Mouse (Mus musculus): ENCODE measurements around the gene Hoxb4. TPM values are rescaled to one million over a fixed set of nuclear protein-coding genes. Genes with fewer than 3 reads are reported as not detected.

Gene Hoxb4
- polyA plus RNA-seq, 1 experiment from 2014 or later, result 3.8 TPM

GRCm38 (mm10) chr11:96311097-96311496 is 7.0 kb upstream of the Hoxb4 start:
- WGBS, result 11% methylated on average over 6 of the region's 6 CpGs
- Histone ChIP-seq H3K9me3 (ENCODE audit: low read depth, low read length) (no peaks in the 10 kb centered on the region), H3K4me3 (ENCODE audit: low read depth, low read length) (peak overlapping the region; percentile 72), H3K27me3 (ENCODE audit: insufficient read depth, low read length) (peaks cover 50% of the 10 kb centered on the region), H3K9ac (peak overlapping the region; percentile 99), H3K4me1 (ENCODE audit: insufficient read depth) (0 out of 2 replicates have a peak, but pooled peaks cover 2% of the 10 kb centered on the region), H3K36me3 (ENCODE audit: insufficient read depth) (peaks cover under 1% of the 10 kb centered on the region; the same call in 1 of the 2 replicates), H3K27ac (ENCODE audit: low read depth) (peak overlapping the region; percentile 100), H3K4me2 (peak overlapping the region; percentile 84)
- no peak for ATAC-seq (ENCODE audit: insufficient read depth)
- no peak for TF ChIP-seq CTCF (IDR thresholded peaks at IDR 0.05; ENCODE audit: low read depth)
- peak; percentile 58 for DNase-seq

GRCm38 (mm10) chr11:96311520-96312417 is 6.3 kb upstream of the Hoxb4 start:
- WGBS, result 1% methylated on average over 31 of the region's 31 CpGs
- Histone ChIP-seq H3K9ac (peak overlapping the region; percentile 99), H3K9me3 (ENCODE audit: low read depth, low read length) (no peaks in the 10 kb centered on the region), H3K4me3 (ENCODE audit: low read depth, low read length) (peak overlapping the region; percentile 72), H3K4me1 (ENCODE audit: insufficient read depth) (0 out of 2 replicates have a peak, but pooled peaks cover 2% of the 10 kb centered on the region), H3K27me3 (ENCODE audit: insufficient read depth, low read length) (peaks cover 45% of the 10 kb centered on the region), H3K27ac (ENCODE audit: low read depth) (peak overlapping the region; percentile 100), H3K36me3 (ENCODE audit: insufficient read depth) (no peaks in the 10 kb centered on the region), H3K4me2 (peak overlapping the region; percentile 84)
- DNase-seq, result peak; percentile 95
- peak; percentile 81 for ATAC-seq (ENCODE audit: insufficient read depth)
- TF ChIP-seq CTCF (IDR thresholded peaks at IDR 0.05; ENCODE audit: low read depth), result peak; percentile 87

- WGBS, result 28% methylated on average over 2 of the region's 2 CpGs
- Histone ChIP-seq H3K27ac (ENCODE audit: low read depth) (peak overlapping the region; percentile 100), H3K4me1 (ENCODE audit: insufficient read depth) (0 out of 2 replicates have a peak, but pooled peaks cover 2% of the 10 kb centered on the region), H3K4me3 (ENCODE audit: low read depth, low read length) (peak overlapping the region; percentile 72), H3K27me3 (ENCODE audit: insufficient read depth, low read length) (peaks cover 36% of the 10 kb centered on the region), H3K9me3 (ENCODE audit: low read depth, low read length) (no peaks in the 10 kb centered on the region), H3K4me2 (peak overlapping the region; percentile 84), H3K36me3 (ENCODE audit: insufficient read depth) (no peaks in the 10 kb centered on the region), H3K9ac (peak overlapping the region; percentile 99)
- TF ChIP-seq CTCF (IDR thresholded peaks at IDR 0.05; ENCODE audit: low read depth), result no peak
- DNase-seq, result no peak
- ATAC-seq (ENCODE audit: insufficient read depth), result no peak
These were observed 4.9 kb upstream of the Hoxb4 start for GRCm38 (mm10) chr11:96313134-96313533.

- Histone ChIP-seq H3K9ac (peak overlapping the region; percentile 99), H3K36me3 (ENCODE audit: insufficient read depth) (no peaks in the 10 kb centered on the region), H3K4me2 (peak overlapping the region; percentile 84), H3K27me3 (ENCODE audit: insufficient read depth, low read length) (peaks cover 31% of the 10 kb centered on the region), H3K4me3 (ENCODE audit: low read depth, low read length) (peak overlapping the region; percentile 72), H3K4me1 (ENCODE audit: insufficient read depth) (0 out of 2 replicates have a peak, but pooled peaks cover 2% of the 10 kb centered on the region), H3K9me3 (ENCODE audit: low read depth, low read length) (no peaks in the 10 kb centered on the region), H3K27ac (ENCODE audit: low read depth) (peak overlapping the region; percentile 100)
- no peak for ATAC-seq (ENCODE audit: insufficient read depth)
- DNase-seq, result peak; percentile 59
- WGBS, result 10% methylated on average over 12 of the region's 12 CpGs
- no peak for TF ChIP-seq CTCF (IDR thresholded peaks at IDR 0.05; ENCODE audit: low read depth)
These were observed 4.2 kb upstream of the Hoxb4 start for GRCm38 (mm10) chr11:96313806-96314428.

GRCm38 (mm10) chr11:96314671-96315343 is 3.3 kb upstream of the Hoxb4 start:
- 1% methylated on average over 34 of the region's 34 CpGs for WGBS
- H3K27ac ChIP-seq (ENCODE audit: low read depth), result peak overlapping the region; percentile 100
- H3K9me3 ChIP-seq (ENCODE audit: low read depth, low read length), result no peaks in the 10 kb centered on the region
- peak overlapping the region; percentile 84 for H3K4me2 ChIP-seq
- 0 out of 2 replicates have a peak, but pooled peaks cover 2% of the 10 kb centered on the region for H3K4me1 ChIP-seq (ENCODE audit: insufficient read depth)
- H3K9ac ChIP-seq, result peak overlapping the region; percentile 99
- no peak for TF ChIP-seq CTCF (IDR thresholded peaks at IDR 0.05; ENCODE audit: low read depth)
- peak overlapping the region; percentile 72 for H3K4me3 ChIP-seq (ENCODE audit: low read depth, low read length)
- ATAC-seq (ENCODE audit: insufficient read depth), result no peak
- peaks cover 37% of the 10 kb centered on the region for H3K27me3 ChIP-seq (ENCODE audit: insufficient read depth, low read length)
- H3K36me3 ChIP-seq (ENCODE audit: insufficient read depth), result no peaks in the 10 kb centered on the region
- peak; percentile 79 for DNase-seq

- 6% methylated on average over 5 of the region's 5 CpGs for WGBS
- ATAC-seq (ENCODE audit: insufficient read depth) (no peak), DNase-seq (peak; percentile 63)
- H3K9ac ChIP-seq, result peak overlapping the region; percentile 99
- H3K4me2 ChIP-seq, result peak overlapping the region; percentile 84
- 0 out of 2 replicates have a peak, but pooled peaks cover 2% of the 10 kb centered on the region for H3K4me1 ChIP-seq (ENCODE audit: insufficient read depth)
- H3K4me3 ChIP-seq (ENCODE audit: low read depth, low read length), result peak overlapping the region; percentile 72
- 0 out of 2 replicates have a peak, but pooled peaks have one; percentile 7 for TF ChIP-seq CTCF (IDR thresholded peaks at IDR 0.05; ENCODE audit: low read depth)
- no peaks in the 10 kb centered on the region for H3K9me3 ChIP-seq (ENCODE audit: low read depth, low read length)
- peaks cover 39% of the 10 kb centered on the region for H3K27me3 ChIP-seq (ENCODE audit: insufficient read depth, low read length)
- H3K36me3 ChIP-seq (ENCODE audit: insufficient read depth), result no peaks in the 10 kb centered on the region
- H3K27ac ChIP-seq (ENCODE audit: low read depth), result peak overlapping the region; percentile 100
These were observed 2.8 kb upstream of the Hoxb4 start for GRCm38 (mm10) chr11:96315344-96315681.
